Mouse (Mus musculus) liver, embryonic 16.5 days (tissue): Measurements from ENCODE around the gene Ccl22. TPM values are rescaled to one million over a fixed set of nuclear protein-coding genes. Genes with fewer than 3 reads are reported as not detected.

Experiments
- ATAC-seq: fragments of 200-750 bp; cut with Nextera tagmentation; 2 replicates; pipeline ENCODE4 v1.8.0; 2017; ENCODE audit warnings: low read depth, mild to moderate bottlenecking, moderate number of reproducible peaks, moderate library complexity
- H3K27ac ChIP-seq: fragments of 300-500 bp; sonication (generic); 2 replicates; pipeline ENCODE4 v1.5.1; 2014; ENCODE audit warnings: mild to moderate bottlenecking, low read length
- H3K27me3 ChIP-seq: fragments of 300-500 bp; sonication (generic); 2 replicates; pipeline ENCODE4 v1.6.1; 2014; ENCODE audit warnings: low read depth, low read length, mixed read lengths; ENCODE audit not compliant: control insufficient read depth, insufficient read depth
- H3K36me3 ChIP-seq: fragments of 300-500 bp; sonication (generic); 2 replicates; pipeline ENCODE4 v1.6.1; 2014; ENCODE audit warnings: mild to moderate bottlenecking; ENCODE audit not compliant: control insufficient read depth, insufficient read depth
- H3K4me1 ChIP-seq: fragments of 300-500 bp; sonication (generic); 2 replicates; pipeline ENCODE4 v1.6.1; 2014; ENCODE audit warnings: low read depth, low read length, mixed read lengths; ENCODE audit not compliant: control insufficient read depth
- H3K4me2 ChIP-seq: fragments of 300-500 bp; sonication (generic); 2 replicates; pipeline ENCODE4 v1.6.1; 2014; ENCODE audit warnings: low read depth, low read length, mixed read lengths
- H3K4me3 ChIP-seq: fragments of 300-500 bp; sonication (generic); 2 replicates; pipeline ENCODE4 v1.5.1; 2014; ENCODE audit warnings: low read depth, mild to moderate bottlenecking, low read length
- H3K9ac ChIP-seq: fragments of 300-500 bp; sonication (generic); 2 replicates; pipeline ENCODE4 v1.6.1; 2014; ENCODE audit warnings: low read depth, low read length
- H3K9me3 ChIP-seq: fragments of 300-500 bp; sonication (generic); replicated peaks from 2 replicates; pipeline ENCODE4 v1.6.1; 2016; ENCODE audit warnings: low read length; ENCODE audit not compliant: control insufficient read depth
- WGBS: fragments of 180-500 bp; shearing (Covaris S2); extraction: QIAGEN DNeasy Blood & Tissue Kit; methylation state at CpG from one replicate; pipeline ENCODE4 v1.1.7; 2014; ENCODE audit not compliant: insufficient replicate concordance; 5-methylcytosine and 5-hydroxymethylcytosine counted together
- polyA plus RNA-seq: library from polyadenylated mRNA; unstranded; fragments of >200 nt; fragmentation: Nextera tagmentation; extraction: Ambion mirVana; gene quantifications from 2 replicates; pipeline ENCODE4 v1.2.1, GENCODE M21; 2015

The Ccl22 gene
- polyA plus RNA-seq, 1 experiment from 2014 or later: 0.27 TPM

GRCm38 (mm10) chr8:94779534-94780294 lies 34.3 kb downstream of the Ccl22 start:
- 65% methylated on average over 16 of the region's 16 CpGs for WGBS
- H3K4me2 ChIP-seq: no peak overlapping the region
- no peak overlapping the region for H3K27ac ChIP-seq
- H3K4me3 ChIP-seq: no peak overlapping the region
- peaks cover 16% of the 10 kb centered on the region for H3K4me1 ChIP-seq
- peaks cover 7% of the 10 kb centered on the region for H3K27me3 ChIP-seq
- H3K36me3 ChIP-seq: no peaks in the 10 kb centered on the region
- H3K9me3 ChIP-seq: no peaks in the 10 kb centered on the region
- H3K9ac ChIP-seq: no peak overlapping the region
- no peak for ATAC-seq

- H3K4me2 ChIP-seq: no peak overlapping the region
- ATAC-seq: no peak
- H3K9me3 ChIP-seq: no peaks in the 10 kb centered on the region
- H3K36me3 ChIP-seq: no peaks in the 10 kb centered on the region
- no peak overlapping the region for H3K9ac ChIP-seq
- peaks cover 2% of the 10 kb centered on the region; the same call in 1 of the 2 replicates for H3K27me3 ChIP-seq
- 64% methylated on average over 21 of the region's 21 CpGs for WGBS
- H3K4me1 ChIP-seq: peaks cover 21% of the 10 kb centered on the region
- H3K4me3 ChIP-seq: no peak overlapping the region
- no peak overlapping the region for H3K27ac ChIP-seq
Observed at GRCm38 (mm10) chr8:94780491-94781154, 35.2 kb downstream of the Ccl22 start.

- Histone ChIP-seq H3K4me1 (peaks cover 26% of the 10 kb centered on the region), H3K27me3 (no peaks in the 10 kb centered on the region), H3K27ac (no peak overlapping the region)
Observed at GRCm38 (mm10) chr8:94781155-94781837, 35.9 kb downstream of the Ccl22 start.

GRCm38 (mm10) chr8:94781838-94782235 lies 36.4 kb downstream of the Ccl22 start:
- 0 out of 2 replicates have a peak, but pooled peaks have one; percentile 5 for ATAC-seq
- no peak overlapping the region for H3K4me2 ChIP-seq
- H3K27me3 ChIP-seq: no peaks in the 10 kb centered on the region
- no peak overlapping the region for H3K4me3 ChIP-seq
- no peaks in the 10 kb centered on the region for H3K36me3 ChIP-seq
- H3K4me1 ChIP-seq: peaks cover 32% of the 10 kb centered on the region
- no peaks in the 10 kb centered on the region for H3K9me3 ChIP-seq
- H3K9ac ChIP-seq: no peak overlapping the region
- no peak overlapping the region for H3K27ac ChIP-seq
- WGBS: 18% methylated on average over 11 of the region's 11 CpGs

More at GRCm38 (mm10) chr8:94781155-94781837, 35.9 kb downstream of the Ccl22 start:
- Histone ChIP-seq H3K9ac (no peak overlapping the region), H3K36me3 (no peaks in the 10 kb centered on the region), H3K4me3 (no peak overlapping the region), H3K9me3 (no peaks in the 10 kb centered on the region), H3K4me2 (no peak overlapping the region)
- no peak for ATAC-seq
- WGBS: 45% methylated on average over 7 of the region's 7 CpGs

GRCm38 (mm10) chr8:94783890-94784289 lies 38.5 kb downstream of the Ccl22 start:
- H3K4me1 ChIP-seq: peaks cover 52% of the 10 kb centered on the region
- no peak for ATAC-seq
- WGBS: 40% methylated on average over 4 of the region's 4 CpGs
- H3K4me3 ChIP-seq: no peak overlapping the region
- no peaks in the 10 kb centered on the region for H3K36me3 ChIP-seq
- H3K4me2 ChIP-seq: no peak overlapping the region
- no peaks in the 10 kb centered on the region for H3K27me3 ChIP-seq
- H3K9ac ChIP-seq: no peak overlapping the region
- H3K9me3 ChIP-seq: no peaks in the 10 kb centered on the region
- no peak overlapping the region for H3K27ac ChIP-seq

- H3K27ac ChIP-seq: no peak overlapping the region
- no peak for ATAC-seq
- WGBS: 46% methylated on average over 12 of the region's 12 CpGs
Observed at GRCm38 (mm10) chr8:94785247-94785985, 40.0 kb downstream of the Ccl22 start.

GRCm38 (mm10) chr8:94785995-94786595 lies 40.7 kb downstream of the Ccl22 start:
- Histone ChIP-seq H3K27me3 (no peaks in the 10 kb centered on the region), H3K4me2 (peak overlapping the region; percentile 60; the same call in 1 of the 2 replicates), H3K36me3 (no peaks in the 10 kb centered on the region), H3K27ac (peak overlapping the region; percentile 99), H3K4me3 (no peak overlapping the region), H3K9ac (no peak overlapping the region), H3K4me1 (peaks cover 54% of the 10 kb centered on the region), H3K9me3 (no peaks in the 10 kb centered on the region)
- WGBS: 60% methylated on average over 6 of the region's 6 CpGs
- no peak for ATAC-seq

More at GRCm38 (mm10) chr8:94785247-94785985, 40.0 kb downstream of the Ccl22 start:
- Histone ChIP-seq H3K4me2 (no peak overlapping the region), H3K9ac (no peak overlapping the region), H3K9me3 (no peaks in the 10 kb centered on the region), H3K27me3 (no peaks in the 10 kb centered on the region), H3K4me1 (peaks cover 61% of the 10 kb centered on the region), H3K36me3 (no peaks in the 10 kb centered on the region), H3K4me3 (no peak overlapping the region)
